Comparison of ENCODE assay signal across 23 mouse cellular contexts in genomic region chr14:49045610-49046009, GRCm38 (mm10). TPM values are rescaled to one million over a fixed set of nuclear protein-coding genes. Genes with fewer than 3 reads are reported as not detected.
DNase-seq lines count a peak whose midpoint lies in the region; ATAC-seq and TF ChIP-seq lines count a peak whose summit lies in the region.
"Had no signal": no experiment of that assay in that cellular context is flagged by ENCODE, and none has a peak within 500 bp of the region (broad histone marks: within the 10 kb centered on the region; RNA-seq: fewer than 3 reads in every experiment).

No protein-coding gene starts in this region.

- H3K4me3 ChIP-seq in left cerebral cortex, adult 2 months: no peak overlapping the region
- H3K4me3 ChIP-seq: forebrain, embryonic 10.5 days; forebrain, embryonic 13.5 days; gastrocnemius, adult 2 months; hindbrain, embryonic 10.5 days; hindbrain, embryonic 13.5 days had no signal

- H3K27ac ChIP-seq in left cerebral cortex, adult 2 months: no peak overlapping the region
- H3K27ac ChIP-seq: forebrain, embryonic 10.5 days; forebrain, embryonic 13.5 days; gastrocnemius, adult 2 months; hindbrain, embryonic 10.5 days; hindbrain, embryonic 13.5 days had no signal

- peak; percentile 81 for ATAC-seq in frontal cortex, adult (ENCODE audit: low TSS enrichment)
- ATAC-seq: activated CD4-positive, CD25-positive, alpha-beta regulatory T cell, adult 4 months; forebrain, embryonic 13.5 days; forebrain, embryonic 16.5 days; hindbrain, embryonic 16.5 days had no signal

- intact Hi-C loops in left cerebral cortex, adult 2 months (cut with DNase I): no loop called here

- no peak for DNase-seq in frontal cortex, postnatal 25 days (ENCODE audit: low spot score in 2 of 2)
- DNase-seq in left cerebral cortex, adult 11 months (ENCODE audit: low spot score): peak; percentile 7
- no peak for DNase-seq in left cerebral cortex, adult 2 months (ENCODE audit: extremely low spot score in 1 of 2, low spot score in 2 of 2)
- peak; percentile 24 for DNase-seq in right cerebral cortex, adult 18-20 months
- no peak for DNase-seq in right cerebral cortex, postnatal 4 days
- no peak for DNase-seq in retina, embryonic 14.5 days (ENCODE audit: low spot score)
- DNase-seq: adrenal gland, adult 8-10 months; adrenal gland, postnatal 25 days; cerebellum, adult 18-20 months; cerebellum, adult 9-10 months; cerebellum, postnatal 14 days; gastrocnemius, adult 2 months; gastrocnemius, postnatal 14 days; heart, adult 11 months; heart, postnatal 36 days had no signal

- TF ChIP-seq CTCF in left cerebral cortex, adult 2 months (IDR thresholded peaks at IDR 0.05): no peak

RNA-seq across cellular contexts. Expression of gene Ap5m1, which starts 20.3 kb away (rescaled TPM):
- total RNA-seq in left cerebral cortex, adult 2 months (2021): 10 to 100 TPM; 19.7 to 23.1 TPM

RNA-seq across cellular contexts. Expression of gene Exoc5, which starts 20.8 kb away (rescaled TPM):
- 10 to 100 TPM; 54.6 to 58.5 TPM for total RNA-seq in left cerebral cortex, adult 2 months (2021)

Comparison
In these comparisons a context has a peak if more than half of its experiments do, and no peak if none do; other contexts are left out.
1. DNase-seq: peak in left cerebral cortex, adult 11 months (single experiment) and right cerebral cortex, adult 18-20 months (single experiment); none in frontal cortex, postnatal 25 days (0 of 2), left cerebral cortex, adult 2 months (0 of 2), right cerebral cortex, postnatal 4 days (single experiment) and retina, embryonic 14.5 days (single experiment).